Mouse (Mus musculus) MEL (cell line): ENCODE data around the gene Sbk1.

Source experiments
- BHLHE40 ChIP-seq: IDR thresholded peaks from 2 replicates; pipeline ENCODE4 v1.6.1; 2012; ENCODE audit warnings: low read depth, mild to moderate bottlenecking, inconsistent platforms, low read length, improper control_type of control experiment, borderline replicate concordance
- MAX ChIP-seq: IDR thresholded peaks from 2 replicates; pipeline ENCODE4 v1.6.1; 2011; ENCODE audit warnings: low read length, improper control_type of control experiment
- ZC3H11A ChIP-seq: IDR thresholded peaks from 2 replicates; pipeline ENCODE4 v1.6.1; 2012; ENCODE audit warnings: low read depth, mild to moderate bottlenecking, inconsistent platforms, low read length, improper control_type of control experiment

DNA sequence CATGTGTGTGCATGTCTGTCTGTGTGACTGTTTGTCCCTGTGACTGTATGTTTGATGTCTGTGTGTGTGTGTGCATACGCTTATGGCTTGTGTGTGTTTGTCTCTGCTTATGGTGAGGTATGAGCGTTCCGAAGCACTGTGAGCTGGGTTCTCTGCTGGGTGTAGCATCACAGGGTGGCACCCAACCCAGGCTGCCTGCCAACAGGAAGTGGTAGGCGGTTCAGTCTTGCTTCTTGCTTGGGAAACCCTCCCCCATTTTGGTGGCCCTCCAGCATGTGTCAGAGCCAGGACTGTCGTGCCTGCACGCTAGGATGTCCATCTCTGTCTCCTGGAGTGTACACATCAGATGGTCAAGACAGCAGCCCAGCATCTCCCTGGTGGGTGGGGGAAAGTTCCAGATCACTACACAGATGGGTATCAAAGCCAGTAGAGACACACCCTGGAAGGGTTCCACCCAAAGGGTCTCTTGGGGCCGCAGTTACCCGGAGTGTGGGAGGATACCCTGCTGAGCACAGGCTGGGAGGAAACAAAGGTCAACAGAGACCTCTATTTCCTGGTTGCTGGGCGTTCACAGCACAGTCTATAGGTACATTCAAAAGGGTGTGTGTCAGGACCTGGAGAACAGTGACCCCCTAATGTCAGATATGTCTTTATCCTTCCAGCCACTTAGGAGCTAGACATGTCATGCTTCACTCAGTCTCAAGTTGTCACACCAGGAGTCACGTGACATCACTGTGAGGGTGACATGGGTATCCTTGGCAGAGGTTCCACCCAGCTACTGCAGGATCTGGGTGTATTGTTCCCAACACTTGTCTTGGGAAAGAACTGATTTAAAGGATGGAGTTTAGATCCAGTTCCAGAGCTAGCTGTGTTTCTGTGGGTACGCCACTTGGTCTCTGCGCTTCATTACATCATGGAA is 13.1 kb downstream of the Sbk1 start:
- TF ChIP-seq ZC3H11A (no peak), MAX (peak; percentile 34), BHLHE40 (peak; percentile 55; the same call in 1 of the 2 replicates)
